In the genomic region with DNA sequence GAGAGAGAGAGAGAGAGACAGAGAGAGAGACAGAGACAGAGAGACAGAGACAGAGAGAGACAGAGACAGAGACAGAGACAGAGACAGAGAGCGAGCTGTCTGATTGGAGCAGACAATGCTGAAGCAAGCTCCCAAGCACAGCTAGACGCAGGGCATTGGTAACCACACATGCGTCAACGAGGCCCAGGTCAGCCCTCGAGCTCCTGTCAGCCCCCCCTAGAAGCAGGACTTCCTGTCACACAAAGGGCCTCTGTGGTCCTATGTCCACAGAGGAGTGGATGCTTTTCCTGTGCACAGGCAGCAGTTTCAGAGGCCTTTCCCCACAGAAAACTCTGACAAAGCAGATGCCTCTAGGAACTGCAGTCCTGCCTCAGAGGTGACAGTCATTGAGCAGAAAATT, we compare ENCODE assay signal across 9 mouse cellular contexts. TPM values are rescaled to one million over a fixed set of nuclear protein-coding genes. Genes with fewer than 3 reads are reported as not detected.
A peak's percentile ranks its signal among the peaks of the same experiment; 100 is the strongest.
DNase-seq lines count a peak whose midpoint lies in the region; ATAC-seq and TF ChIP-seq lines count a peak whose summit lies in the region.
"Had no signal": no experiment of that assay in that cellular context is flagged by ENCODE, and none has a peak within 500 bp of the region (broad histone marks: within the 10 kb centered on the region; RNA-seq: fewer than 3 reads in every experiment).

No protein-coding gene starts in this region.

- WGBS in embryonic facial prominence, embryonic 10.5 days = 28% methylated on average over 5 of the region's 5 CpGs
- 23% methylated on average over 5 of the region's 5 CpGs for WGBS in hindbrain, embryonic 13.5 days
- WGBS in macrophage (ENCODE audit: missing documents) = 38% methylated on average over 5 of the region's 5 CpGs

- no peaks in the 10 kb centered on the region for H3K36me3 ChIP-seq in embryonic facial prominence, embryonic 10.5 days (replicated peaks)
- H3K36me3 ChIP-seq in hindbrain, embryonic 13.5 days = no peaks in the 10 kb centered on the region
- no peaks in the 10 kb centered on the region for H3K36me3 ChIP-seq in macrophage (ENCODE audit: inconsistent target)

- no peak for ATAC-seq in hindbrain, embryonic 13.5 days (ENCODE audit: low FRiP score)
- ATAC-seq in cerebellum, adult (ENCODE audit: insufficient number of reproducible peaks, low FRiP score, low TSS enrichment) = no peak

- no peak overlapping the region for H3K4me2 ChIP-seq in hindbrain, embryonic 13.5 days

- TF ChIP-seq CTCF in layer of hippocampus, adult 2 months (conservative IDR thresholded peaks at IDR 0.05) = no peak

- no peaks in the 10 kb centered on the region for H3K9me3 ChIP-seq in embryonic facial prominence, embryonic 10.5 days
- no peaks in the 10 kb centered on the region for H3K9me3 ChIP-seq in hindbrain, embryonic 13.5 days

- peak overlapping the region; percentile 55 for H3K27ac ChIP-seq in layer of hippocampus, adult 2 months
- H3K27ac ChIP-seq in embryonic facial prominence, embryonic 10.5 days (replicated peaks) = peak overlapping the region; percentile 59
- H3K27ac ChIP-seq in hindbrain, embryonic 13.5 days = peak overlapping the region; percentile 35
- peak overlapping the region; percentile 90 for H3K27ac ChIP-seq in macrophage

- H3K27me3 ChIP-seq in embryonic facial prominence, embryonic 10.5 days (replicated peaks; ENCODE audit: low read depth, poor library complexity, severe bottlenecking) = no peaks in the 10 kb centered on the region
- H3K27me3 ChIP-seq in hindbrain, embryonic 13.5 days = no peaks in the 10 kb centered on the region

- H3K9ac ChIP-seq in hindbrain, embryonic 13.5 days = peak overlapping the region; percentile 55; the same call in 1 of the 2 replicates

- peaks cover 34% of the 10 kb centered on the region for H3K4me1 ChIP-seq in embryonic facial prominence, embryonic 10.5 days
- peaks cover 9% of the 10 kb centered on the region for H3K4me1 ChIP-seq in hindbrain, embryonic 13.5 days (replicated peaks)

- DNase-seq in layer of hippocampus, adult 2 months (ENCODE audit: low spot score in 2 of 2) = no peak
- no peak for DNase-seq in layer of hippocampus, postnatal 25 days (ENCODE audit: extremely low spot score in 1 of 2, low spot score in 1 of 2)
- DNase-seq in embryonic facial prominence, embryonic 10.5 days (ENCODE audit: low spot score) = peak; percentile 44
- DNase-seq in cerebellum, postnatal 4 days (ENCODE audit: low spot score in 2 of 2) = no peak
- no peak for DNase-seq in urinary bladder, postnatal 4 days (ENCODE audit: low spot score in 2 of 2)
- DNase-seq: cerebellum, adult 9-10 months had no signal

- H3K4me3 ChIP-seq in layer of hippocampus, adult 2 months = no peak overlapping the region
- no peak overlapping the region for H3K4me3 ChIP-seq in embryonic facial prominence, embryonic 10.5 days
- H3K4me3 ChIP-seq in hindbrain, embryonic 13.5 days = no peak overlapping the region
- no peak overlapping the region for H3K4me3 ChIP-seq in macrophage (ENCODE audit: inconsistent target)

- peaks cover 93% of the 10 kb centered on the region for H3K79me2 ChIP-seq in macrophage (ENCODE audit: inconsistent target)

RNA-seq across cellular contexts. Expression of gene Pacsin2, which starts 38.6 kb away (rescaled TPM):
- total RNA-seq in layer of hippocampus, adult 2 months (2021) = 100 to 1,000 TPM in 1 of 2 experiments, 10 to 100 TPM in 1; 99.7 to 104 TPM
- total RNA-seq in layer of hippocampus, postnatal 25 days (2021) = 10 to 100 TPM; 69.7 to 75.6 TPM
- polyA plus RNA-seq in embryonic facial prominence, embryonic 10.5 days (2016; fragmentation: Nextera tagmentation; extraction: Ambion mirVana) = 60.7 and 61.7 TPM in 2 replicates
- 27.8 and 29.5 TPM in 2 replicates for polyA plus RNA-seq in hindbrain, embryonic 13.5 days (2015; fragmentation: Nextera tagmentation; extraction: Ambion mirVana)
- 100 to 1,000 TPM in 3 of 26 experiments, 10 to 100 TPM in 23; 41.6 to 120 (median 81.4) TPM for total RNA-seq in macrophage (2018; cell fraction: chromatin; rRNA removed)
- total RNA-seq in macrophage (2018; cell fraction: cytosol; rRNA removed) = 100 to 1,000 TPM in 1 of 26 experiments, 10 to 100 TPM in 25; 51.3 to 103 (median 81.1) TPM
- 100 to 1,000 TPM in 2 of 26 experiments, 10 to 100 TPM in 24; 60.5 to 159 (median 76.3) TPM for total RNA-seq in macrophage (2018; cell fraction: nucleus; rRNA removed)
- 58.4 to 158 TPM (median 89.0 TPM) in 3 replicates for polyA plus RNA-seq in macrophage (2018)

Comparison
In these comparisons a context has a peak if more than half of its experiments do, and no peak if none do; other contexts are left out.
1. H3K27ac ChIP-seq: peak in every context shown above with its lines; median percentile 90 in macrophage; 59 in embryonic facial prominence, embryonic 10.5 days; 55 in layer of hippocampus, adult 2 months; 35 in hindbrain, embryonic 13.5 days.